Mouse (Mus musculus): Measurements from ENCODE around the gene Ldlrap1.
A peak's percentile ranks its signal among the peaks of the same experiment; 100 is the strongest.

Ldlrap1 gene

GRCm38 (mm10) chr4:134775234-134775944 lies 7.6 kb upstream of the Ldlrap1 start:
- no peak for DNase-seq (ENCODE audit: low read depth, low spot score)

DNA sequence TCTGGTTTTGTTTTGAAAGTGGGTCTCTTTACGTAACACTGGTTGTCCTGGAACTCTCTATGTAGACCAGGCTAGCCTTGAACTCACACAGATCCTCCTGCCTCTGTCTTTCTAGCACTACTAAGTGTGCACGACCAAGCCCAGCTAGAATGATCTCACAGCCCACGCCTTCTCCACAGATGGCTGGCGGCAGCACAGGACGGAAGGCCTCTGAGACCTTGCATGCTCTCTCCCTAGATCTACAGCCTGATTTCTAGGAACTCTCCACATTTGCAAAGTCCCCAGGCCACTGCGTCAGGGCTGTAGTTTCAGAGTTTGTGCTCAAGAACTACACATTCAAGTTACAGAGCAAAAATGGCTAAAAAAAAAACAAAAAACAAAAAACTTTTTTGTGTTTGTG lies 6.3 kb upstream of the Ldlrap1 start:
- DNase-seq (ENCODE audit: low read depth, low spot score), result no peak

- DNase-seq (ENCODE audit: low read depth, low spot score), result peak; percentile 57
These were observed 5.2 kb upstream of the Ldlrap1 start for GRCm38 (mm10) chr4:134772805-134773674.

- DNase-seq (ENCODE audit: low read depth, low spot score), result peak; percentile 94
These were observed 2.1 kb upstream of the Ldlrap1 start for GRCm38 (mm10) chr4:134769891-134770290.

GRCm38 (mm10) chr4:134769081-134769811 lies 1.4 kb upstream of the Ldlrap1 start:
- peak; percentile 70 for DNase-seq (ENCODE audit: low read depth, low spot score)

DNA sequence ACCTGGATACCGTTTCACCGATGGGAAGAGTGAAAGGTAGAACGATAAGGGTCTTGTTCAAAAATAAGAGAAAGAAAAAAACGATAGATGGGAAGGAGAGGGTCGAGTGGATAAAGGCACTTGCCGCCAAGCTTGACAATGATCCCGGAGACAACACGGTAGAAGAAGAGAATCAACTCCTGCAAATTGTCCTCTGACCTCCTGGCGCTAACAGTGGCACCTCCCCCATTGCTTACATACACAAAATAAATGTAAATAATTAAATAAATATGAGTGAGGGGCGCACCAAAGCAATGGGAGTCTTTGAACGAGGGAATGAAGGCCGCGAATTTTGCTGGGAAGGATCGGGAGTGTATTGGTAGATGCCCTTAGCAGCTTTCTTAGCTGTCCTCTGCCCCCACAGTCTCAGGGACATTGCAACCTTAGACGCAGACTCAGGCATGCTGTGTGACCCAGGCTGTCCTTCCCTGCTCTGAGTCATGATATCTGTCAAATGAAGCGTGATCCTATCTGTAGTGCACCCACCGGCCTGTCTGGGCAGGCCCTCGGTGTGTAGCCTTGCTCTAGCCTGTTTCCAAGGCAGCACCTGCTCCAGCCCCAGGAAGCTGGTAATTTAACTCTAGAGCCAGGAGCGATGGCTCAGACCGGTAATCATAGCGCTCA lies 533 bp upstream of the Ldlrap1 start:
- DNase-seq (ENCODE audit: low read depth, low spot score), result peak; percentile 90

DNA sequence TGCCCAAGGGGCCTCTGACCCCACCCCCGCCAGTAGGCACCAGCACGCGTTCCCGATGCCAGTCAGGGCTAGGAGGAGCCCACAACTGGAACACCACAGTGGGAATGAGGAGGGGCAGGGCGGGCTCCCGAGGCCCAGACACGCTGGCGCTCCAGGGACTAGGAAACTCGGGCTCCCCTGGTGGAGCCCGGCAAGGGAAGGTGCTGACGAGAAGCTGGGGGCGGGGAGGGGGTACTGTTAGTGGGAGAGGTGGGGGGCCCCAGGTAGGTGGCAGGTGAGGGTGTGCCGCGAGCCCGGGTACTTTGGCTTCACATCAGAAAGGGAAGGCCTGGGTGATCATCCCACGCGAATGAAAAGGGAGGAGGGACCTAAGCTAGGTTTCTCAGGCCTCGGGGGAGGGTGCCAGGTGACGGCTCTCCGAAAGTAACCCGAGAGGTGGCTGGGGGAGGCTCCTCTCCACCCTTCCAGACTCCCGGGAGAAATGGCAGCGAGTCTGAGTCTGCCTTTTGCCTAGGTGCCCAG lies 859 bp downstream of the Ldlrap1 start:
- peak; percentile 66 for DNase-seq (ENCODE audit: low read depth, low spot score)

- DNase-seq (ENCODE audit: low read depth, low spot score), result no peak
These were observed 1.5 kb downstream of the Ldlrap1 start for GRCm38 (mm10) chr4:134766277-134766676.

DNA sequence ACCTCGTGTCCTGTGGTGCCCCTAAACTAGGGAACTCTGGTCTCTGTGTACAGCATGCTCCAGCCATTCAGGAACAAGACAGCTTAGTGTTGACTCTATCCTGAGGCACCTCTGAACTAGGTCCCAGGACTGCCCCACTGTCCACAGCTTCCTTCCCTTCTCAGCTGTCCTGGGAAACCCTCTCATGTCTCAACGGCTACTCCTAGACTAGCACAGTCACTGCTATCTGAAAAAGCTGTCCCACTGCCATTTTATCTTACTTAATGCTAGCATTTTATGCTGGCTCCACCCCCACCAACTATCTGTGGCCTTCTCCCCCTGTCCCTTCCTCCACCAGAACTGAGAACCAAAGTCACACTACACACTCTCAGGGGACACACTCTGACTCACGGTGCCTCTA lies 3.5 kb downstream of the Ldlrap1 start:
- no peak for DNase-seq (ENCODE audit: low read depth, low spot score)

GRCm38 (mm10) chr4:134762360-134762759 lies 5.5 kb downstream of the Ldlrap1 start:
- DNase-seq (ENCODE audit: low read depth, low spot score), result peak; percentile 38

- DNase-seq (ENCODE audit: low read depth, low spot score), result peak; percentile 47
These were observed 7.0 kb downstream of the Ldlrap1 start for GRCm38 (mm10) chr4:134760793-134761201.

GRCm38 (mm10) chr4:134760281-134760680 lies 7.5 kb downstream of the Ldlrap1 start:
- no peak for DNase-seq (ENCODE audit: low read depth, low spot score)

DNA sequence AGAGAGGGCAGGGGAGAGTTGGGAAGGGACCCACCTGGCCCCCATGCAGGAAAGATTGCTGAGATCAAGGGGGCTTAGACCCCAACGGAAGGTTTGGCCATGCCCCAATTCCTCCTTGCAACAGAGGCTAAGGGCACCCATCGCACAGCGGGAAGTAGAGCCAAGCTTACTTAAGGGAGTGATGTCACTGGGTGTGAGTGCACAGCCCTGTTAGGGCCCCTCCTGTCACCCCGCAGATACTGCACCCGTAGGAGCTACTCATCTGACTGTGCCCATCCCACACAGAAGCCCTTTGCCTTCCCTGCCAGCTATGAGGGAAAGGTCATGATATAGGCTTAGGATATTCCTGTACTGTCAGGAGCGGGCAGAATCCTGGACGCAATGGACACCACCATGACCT lies 8.3 kb downstream of the Ldlrap1 start:
- DNase-seq (ENCODE audit: low read depth, low spot score), result no peak

GRCm38 (mm10) chr4:134758922-134759321 lies 8.9 kb downstream of the Ldlrap1 start:
- no peak for DNase-seq (ENCODE audit: low read depth, low spot score)

- no peak for DNase-seq (ENCODE audit: low read depth, low spot score)
These were observed 9.5 kb downstream of the Ldlrap1 start for GRCm38 (mm10) chr4:134758367-134758766.

- no peak for DNase-seq (ENCODE audit: low read depth, low spot score)
These were observed 10.9 kb downstream of the Ldlrap1 start for GRCm38 (mm10) chr4:134756953-134757352.

GRCm38 (mm10) chr4:134754941-134755340 lies 12.9 kb downstream of the Ldlrap1 start:
- no peak for DNase-seq (ENCODE audit: low read depth, low spot score)

DNA sequence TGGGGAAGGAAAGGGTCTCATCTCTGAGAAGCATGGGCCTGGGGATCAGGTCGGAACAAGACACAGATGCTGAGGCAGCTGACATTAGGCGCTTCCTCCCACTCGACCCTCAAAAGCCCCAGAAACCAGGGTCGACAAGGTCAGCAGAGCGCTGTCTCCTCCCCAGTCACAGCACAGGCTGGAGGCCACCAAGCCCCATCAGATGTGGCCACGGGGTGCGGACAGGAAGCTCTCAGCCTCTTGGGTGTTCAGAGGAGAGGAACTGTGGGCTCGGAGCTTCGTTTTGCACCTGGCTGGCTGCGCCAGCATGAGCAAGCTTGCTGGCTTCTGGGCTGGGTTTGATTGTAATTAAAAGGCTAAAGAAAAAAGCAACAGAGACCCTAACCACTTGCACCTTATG lies 13.5 kb downstream of the Ldlrap1 start:
- DNase-seq (ENCODE audit: low read depth, low spot score), result no peak

GRCm38 (mm10) chr4:134753516-134754261 lies 14.1 kb downstream of the Ldlrap1 start:
- no peak for DNase-seq (ENCODE audit: low read depth, low spot score)

GRCm38 (mm10) chr4:134752911-134753426 lies 14.9 kb downstream of the Ldlrap1 start:
- no peak for DNase-seq (ENCODE audit: low read depth, low spot score)

All from brain, adult 2 months (tissue).